Mouse (Mus musculus) G1E (cell line): ENCODE measurements around the gene Gabbr2. TPM values are rescaled to one million over a fixed set of nuclear protein-coding genes. Genes with fewer than 3 reads are reported as not detected.

ENCODE experiments used
- ATAC-seq: 2 replicates; pipeline ENCODE4 v1.8.0; 2016; ENCODE audit warnings: mild to moderate bottlenecking; ENCODE audit not compliant: insufficient number of reproducible peaks, poor library complexity, low FRiP score, severe bottlenecking; ENCODE audit errors: extremely low read depth
- DNase-seq: peaks from one replicate; pipeline ENCODE4 v3.0.0; 2012; ENCODE audit warnings: low spot score
- H3K27me3 ChIP-seq: 2 replicates; pipeline ENCODE4 v1.6.1; 2012; ENCODE audit warnings: mild to moderate bottlenecking, low read length, inconsistent platforms; ENCODE audit not compliant: insufficient read depth
- H3K36me3 ChIP-seq: replicated peaks from 2 replicates; pipeline ENCODE3; 2012; ENCODE audit warnings: mild to moderate bottlenecking, inconsistent platforms
- H3K4me1 ChIP-seq: 2 replicates; pipeline ENCODE4 v1.6.1; 2012; ENCODE audit warnings: low read depth, low read length, inconsistent platforms, mixed read lengths; ENCODE audit not compliant: insufficient read depth
- H3K4me3 ChIP-seq: 2 replicates; pipeline ENCODE4 v1.5.1; 2012; ENCODE audit warnings: low read depth, mild to moderate bottlenecking, inconsistent platforms, low read length, moderate library complexity, mixed read lengths
- H3K9me3 ChIP-seq: replicated peaks from 2 replicates; pipeline ENCODE4 v1.6.1; 2012; ENCODE audit warnings: inconsistent platforms
- CTCF ChIP-seq: IDR thresholded peaks from 2 replicates; pipeline ENCODE4 v1.5.1; 2012; ENCODE audit warnings: low read depth, low read length, inconsistent platforms, mixed read lengths
- GATA1 ChIP-seq: IDR thresholded peaks from 2 replicates; pipeline ENCODE4 v1.6.1; 2012; ENCODE audit warnings: borderline replicate concordance, low read length, inconsistent platforms, mixed read lengths
- GATA2 ChIP-seq: IDR thresholded peaks from 2 replicates; pipeline ENCODE4 v1.6.1; 2012; ENCODE audit warnings: low read depth, low read length, inconsistent platforms, borderline replicate concordance
- POLR2AphosphoS5 ChIP-seq: IDR thresholded peaks from 2 replicates; pipeline ENCODE4 v1.6.1; 2012; ENCODE audit warnings: low read depth, low read length, inconsistent platforms; ENCODE audit not compliant: insufficient replicate concordance
- TAL1 ChIP-seq: conservative IDR thresholded peaks from 2 replicates; pipeline ENCODE4 v1.6.1; 2012; ENCODE audit warnings: low read depth, low read length, inconsistent platforms, mixed read lengths
- polyA plus RNA-seq: library from polyadenylated mRNA; stranded (reverse); fragments of >175 nt; gene quantifications from 2 replicates; pipeline ENCODE4 v1.2.3, GENCODE M21; 2012
- total RNA-seq, 2 experiments: library from RNA; stranded (forward) in 1 of 2; stranded (reverse) in 1 of 2; fragments of 200-1000 nt in 1 of 2; fragments of >200 nt in 1 of 2; fragmentation: Nextera tagmentation in 1 of 2; gene quantifications; 2 replicates each; pipeline ENCODE4 v1.2.3; 2014 to 2017

Gene Gabbr2
- total and polyA plus RNA-seq, 3 experiments: 0.05 TPM; not detected in 2

DNA sequence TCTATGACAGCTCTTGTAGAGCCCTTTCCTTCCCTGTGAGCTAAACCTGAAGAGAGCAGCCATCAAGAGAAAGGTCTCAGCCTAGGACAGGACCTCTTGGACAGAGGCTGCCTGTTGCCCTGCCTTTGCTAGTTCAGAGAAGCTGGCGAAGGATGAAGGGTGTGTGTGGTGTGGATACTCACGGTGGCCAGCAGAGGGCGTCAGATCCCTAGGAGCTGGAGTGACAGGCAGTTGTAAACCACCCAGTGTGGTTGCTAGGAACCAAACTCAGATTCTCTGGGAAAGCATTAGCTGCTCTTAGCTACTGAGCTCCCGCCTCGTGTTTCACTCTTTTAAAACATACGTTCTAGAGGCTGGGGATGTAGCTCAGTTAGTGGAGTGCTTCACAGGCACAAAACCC is 210.6 kb downstream of the Gabbr2 start:
- TF ChIP-seq GATA1 (no peak), POLR2AphosphoS5 (no peak), GATA2 (no peak), TAL1 (no peak), CTCF (no peak)
- H3K4me1 ChIP-seq: no peaks in the 10 kb centered on the region
- DNase-seq: no peak

DNA sequence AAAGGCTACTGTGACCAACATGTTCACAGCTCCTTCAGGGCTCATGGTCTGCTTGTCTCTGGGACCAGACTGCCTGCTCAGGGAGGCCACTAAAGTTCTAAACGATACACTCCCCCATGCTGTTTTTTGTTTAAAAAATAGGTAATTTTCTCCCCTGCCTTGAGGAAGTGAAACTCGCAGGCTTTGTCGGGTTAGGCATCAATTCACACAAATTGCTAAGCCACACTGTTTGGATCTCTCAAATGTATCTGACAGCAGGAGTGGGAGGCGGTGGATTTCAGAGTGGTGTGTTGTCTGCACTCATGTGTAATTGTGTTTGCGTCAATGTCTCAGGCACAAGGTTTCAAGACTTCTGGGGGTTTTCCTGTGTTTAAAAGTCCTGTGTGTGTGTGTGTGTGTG is 215.7 kb downstream of the Gabbr2 start:
- Histone ChIP-seq H3K4me1 (no peaks in the 10 kb centered on the region), H3K36me3 (no peaks in the 10 kb centered on the region), H3K9me3 (peaks cover 63% of the 10 kb centered on the region), H3K27me3 (no peaks in the 10 kb centered on the region), H3K4me3 (no peak overlapping the region)
- DNase-seq (no peak), ATAC-seq (no peak)
- TF ChIP-seq CTCF: no peak
- no peak for TF ChIP-seq TAL1
- no peak for TF ChIP-seq GATA2
- TF ChIP-seq GATA1: no peak
- TF ChIP-seq POLR2AphosphoS5: no peak

More for the DNA sequence above, 210.6 kb downstream of the Gabbr2 start:
- Histone ChIP-seq H3K36me3 (no peaks in the 10 kb centered on the region), H3K4me3 (no peak overlapping the region), H3K27me3 (no peaks in the 10 kb centered on the region), H3K9me3 (peaks cover 75% of the 10 kb centered on the region)
- no peak for ATAC-seq

DNA sequence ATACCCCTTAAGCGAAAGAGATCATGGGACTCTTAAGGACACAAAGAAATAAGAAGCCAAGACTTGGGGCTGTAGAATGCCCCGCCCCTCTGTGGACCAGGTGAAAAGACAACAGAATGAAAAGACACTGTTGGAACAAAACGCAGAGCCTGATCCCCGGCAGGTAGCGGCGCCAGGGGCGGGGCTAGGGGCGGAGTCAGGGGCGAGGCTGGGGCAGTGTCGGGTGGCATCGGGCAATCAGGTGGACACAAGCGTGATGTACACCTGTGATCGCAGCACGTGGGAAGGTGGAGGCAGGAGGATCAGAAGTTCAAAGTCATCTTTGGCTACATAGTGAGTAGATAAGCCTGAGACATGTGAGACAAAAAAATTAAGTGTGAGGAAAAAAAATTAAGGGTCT is 217.0 kb downstream of the Gabbr2 start:
- no peak for DNase-seq
- Histone ChIP-seq H3K36me3 (no peaks in the 10 kb centered on the region), H3K27me3 (no peaks in the 10 kb centered on the region), H3K4me3 (no peak overlapping the region), H3K9me3 (peaks cover 62% of the 10 kb centered on the region), H3K4me1 (no peaks in the 10 kb centered on the region)
- no peak for ATAC-seq
- no peak for TF ChIP-seq GATA2

DNA sequence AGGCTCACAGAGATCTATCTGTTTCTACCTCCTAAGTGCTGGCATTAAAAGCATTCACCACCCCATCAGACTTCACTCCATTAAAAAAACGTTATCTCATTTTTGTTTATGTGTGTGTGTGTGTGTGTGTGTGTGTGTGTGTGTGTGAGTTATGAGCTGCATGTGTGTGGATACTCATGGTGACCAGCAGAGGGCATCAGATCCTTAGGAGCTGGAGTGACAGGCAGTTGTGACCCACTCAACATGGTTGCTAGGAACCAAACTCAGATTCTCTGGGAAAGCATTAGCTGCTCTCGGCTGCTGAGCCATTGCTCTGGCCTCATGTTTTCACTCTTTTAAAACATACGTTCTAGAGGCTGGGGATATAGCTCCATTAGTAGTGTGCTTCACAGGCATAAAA is 218.4 kb downstream of the Gabbr2 start:
- Histone ChIP-seq H3K27me3 (no peaks in the 10 kb centered on the region), H3K4me3 (no peak overlapping the region), H3K9me3 (peaks cover 62% of the 10 kb centered on the region), H3K4me1 (no peaks in the 10 kb centered on the region), H3K36me3 (no peaks in the 10 kb centered on the region)
- ATAC-seq: no peak
- DNase-seq: no peak
- TF ChIP-seq POLR2AphosphoS5 (no peak), GATA1 (no peak), GATA2 (no peak), TAL1 (no peak), CTCF (no peak)

DNA sequence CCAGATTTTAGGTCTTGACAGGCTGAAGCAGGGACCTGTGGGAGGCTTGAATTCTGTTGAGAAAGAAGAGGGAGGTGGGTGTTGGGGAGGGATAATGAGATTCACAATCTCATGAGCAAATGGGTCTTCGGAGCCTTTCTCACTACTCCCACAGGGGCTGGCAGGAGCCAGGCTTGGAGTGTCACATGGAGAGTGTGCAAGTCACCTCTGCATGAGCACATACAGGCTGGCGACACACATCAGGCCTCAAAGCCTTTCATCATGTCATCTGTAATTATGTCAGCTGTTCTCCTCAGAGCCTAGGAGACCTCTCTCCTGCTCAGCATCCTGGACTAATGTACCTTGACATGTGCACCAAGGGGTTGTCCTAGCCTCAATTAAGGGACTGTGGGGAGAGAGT is 219.1 kb downstream of the Gabbr2 start:
- DNase-seq (no peak), ATAC-seq (no peak)
- peaks cover 60% of the 10 kb centered on the region for H3K9me3 ChIP-seq
- H3K27me3 ChIP-seq: no peaks in the 10 kb centered on the region
- TF ChIP-seq GATA2 (no peak), TAL1 (no peak), CTCF (no peak), POLR2AphosphoS5 (no peak), GATA1 (no peak)
- no peaks in the 10 kb centered on the region for H3K36me3 ChIP-seq
- H3K4me3 ChIP-seq: no peak overlapping the region
- no peaks in the 10 kb centered on the region for H3K4me1 ChIP-seq

DNA sequence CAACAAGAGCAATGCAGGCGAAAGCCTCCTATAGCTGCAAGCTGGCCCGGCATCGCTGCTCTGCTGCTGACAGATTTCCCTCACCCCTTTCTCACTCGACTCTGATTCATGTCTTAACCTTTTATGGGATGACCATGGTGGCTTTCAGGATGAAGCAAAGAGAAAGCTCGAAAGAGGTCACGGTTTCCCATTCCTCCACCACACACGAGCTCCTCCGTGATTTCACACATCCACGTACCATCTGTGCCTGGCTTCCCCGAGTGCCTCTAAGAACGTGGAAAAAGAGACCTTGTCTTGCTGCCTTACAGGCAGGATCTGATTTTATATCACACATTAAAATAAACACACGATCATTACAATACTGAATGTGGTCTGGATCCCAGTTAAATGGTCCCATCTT is 220.6 kb downstream of the Gabbr2 start:
- TF ChIP-seq CTCF: no peak
- no peak for TF ChIP-seq GATA1
- TF ChIP-seq POLR2AphosphoS5: no peak
- TF ChIP-seq GATA2: no peak
- DNase-seq (no peak), ATAC-seq (no peak)
- H3K4me1 ChIP-seq: no peaks in the 10 kb centered on the region
- H3K9me3 ChIP-seq: peaks cover 57% of the 10 kb centered on the region
- no peaks in the 10 kb centered on the region for H3K27me3 ChIP-seq
- no peaks in the 10 kb centered on the region for H3K36me3 ChIP-seq
- no peak overlapping the region for H3K4me3 ChIP-seq

DNA sequence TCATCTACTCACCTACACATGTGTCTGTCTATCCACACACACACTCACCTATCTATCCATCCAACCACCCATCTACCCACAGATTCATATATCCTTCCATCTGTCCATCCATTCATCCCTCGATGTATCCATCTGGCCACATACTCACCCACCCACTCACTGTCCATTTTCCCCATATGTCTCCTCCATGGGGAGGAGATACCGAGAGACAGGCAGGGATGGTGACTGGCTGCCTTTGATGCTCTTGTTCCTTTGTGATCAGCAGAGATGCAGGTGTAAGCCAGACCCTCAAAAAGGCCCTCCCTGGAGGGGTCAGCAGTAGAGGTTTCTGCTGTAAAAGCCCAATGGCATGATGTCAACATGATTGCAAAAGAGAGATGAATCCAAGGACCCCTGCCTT is 221.0 kb downstream of the Gabbr2 start:
- H3K4me1 ChIP-seq: no peaks in the 10 kb centered on the region
- H3K9me3 ChIP-seq: peaks cover 57% of the 10 kb centered on the region
- ATAC-seq (no peak), DNase-seq (no peak)
- no peaks in the 10 kb centered on the region for H3K27me3 ChIP-seq
- TF ChIP-seq TAL1 (no peak), GATA1 (no peak), CTCF (no peak), POLR2AphosphoS5 (no peak), GATA2 (no peak)
- H3K36me3 ChIP-seq: no peaks in the 10 kb centered on the region
- H3K4me3 ChIP-seq: no peak overlapping the region
